Mouse (Mus musculus) liver, adult 2 months (tissue): ENCODE data around the gene Trappc13. TPM values are rescaled to one million over a fixed set of nuclear protein-coding genes. Genes with fewer than 3 reads are reported as not detected.

Experiments
- DNase-seq: peaks from one replicate; pipeline ENCODE4 v3.0.0-alpha.2; 2011; ENCODE audit warnings: low read depth, low spot score; ENCODE audit errors: extremely low read depth
- H3K27ac ChIP-seq: fragments of 200-500 bp; replicated peaks from 2 replicates; pipeline ENCODE4 v1.5.1; 2012; ENCODE audit warnings: low read depth, mild to moderate bottlenecking, control low read depth, inconsistent platforms, low read length; ENCODE audit not compliant: insufficient read depth
- H3K27me3 ChIP-seq: fragments of 200-500 bp; 2 replicates; pipeline ENCODE4 v1.6.1; 2012; ENCODE audit warnings: mild to moderate bottlenecking, moderate library complexity, low read length, inconsistent platforms; ENCODE audit not compliant: control insufficient read depth, insufficient read depth
- H3K36me3 ChIP-seq: fragments of 200-500 bp; 2 replicates; pipeline ENCODE4 v1.6.1; 2012; ENCODE audit warnings: low read length, inconsistent platforms; ENCODE audit not compliant: control insufficient read depth, insufficient read depth
- H3K4me1 ChIP-seq: fragments of 200-500 bp; 2 replicates; pipeline ENCODE4 v1.6.1; 2011; ENCODE audit warnings: low read length; ENCODE audit not compliant: control insufficient read depth, insufficient read depth
- H3K4me3 ChIP-seq: fragments of 200-500 bp; 2 replicates; pipeline ENCODE4 v1.5.1; 2011; ENCODE audit warnings: low read depth, mild to moderate bottlenecking, control low read depth, low read length, moderate library complexity; ENCODE audit not compliant: insufficient read depth
- H3K79me2 ChIP-seq: fragments of 200-500 bp; 2 replicates; pipeline ENCODE4 v1.6.1; 2012; ENCODE audit warnings: inconsistent platforms, mild to moderate bottlenecking, low read length, moderate library complexity; ENCODE audit not compliant: control insufficient read depth, insufficient read depth
- H3K9ac ChIP-seq: fragments of 200-500 bp; 2 replicates; pipeline ENCODE4 v1.6.1; 2012; ENCODE audit warnings: low read depth, mild to moderate bottlenecking, control low read depth, inconsistent platforms, low read length
- CTCF ChIP-seq: fragments of 200-500 bp; IDR thresholded peaks from 2 replicates; pipeline ENCODE4 v1.5.1; 2011; ENCODE audit warnings: low read depth, low read length, control low read depth
- POLR2A ChIP-seq: fragments of 200-500 bp; IDR thresholded peaks from 2 replicates; pipeline ENCODE4 v1.6.1; 2011; ENCODE audit warnings: low read length, control low read depth; ENCODE audit not compliant: insufficient read depth; ENCODE audit errors: extremely low read depth
- WGBS: fragments of 180-500 bp; shearing (Covaris S2); methylation state at CpG from one replicate; pipeline ENCODE4 v1.1.7; 2018; 5-methylcytosine and 5-hydroxymethylcytosine counted together
- polyA plus RNA-seq: library from polyadenylated mRNA; depleted of rRNA; stranded (reverse); fragments of >200 nt; gene quantifications from 2 replicates; pipeline ENCODE4 v1.2.3, GENCODE M21; 2012
- total RNA-seq: library from RNA; depleted of rRNA; stranded (reverse); fragments of >200 nt; gene quantifications from 2 replicates; pipeline ENCODE4 v1.2.3, GENCODE M21; 2014

Gene Trappc13
- total and polyA plus RNA-seq, 2 experiments, result 4.6 to 26.3 TPM

- H3K36me3 ChIP-seq, result peaks cover 2% of the 10 kb centered on the region; the same call in 1 of the 2 replicates
- 98% methylated on average over 4 of the region's 4 CpGs for WGBS
- no peaks in the 10 kb centered on the region for H3K79me2 ChIP-seq
- no peak overlapping the region for H3K9ac ChIP-seq
- no peak overlapping the region for H3K4me3 ChIP-seq
- no peak overlapping the region for H3K27ac ChIP-seq
- H3K27me3 ChIP-seq, result no peaks in the 10 kb centered on the region
- no peaks in the 10 kb centered on the region for H3K4me1 ChIP-seq
- no peak for TF ChIP-seq POLR2A
- no peak for TF ChIP-seq CTCF
- DNase-seq, result no peak
These were observed 64.5 kb downstream of the Trappc13 start for GRCm38 (mm10) chr13:104113782-104114181.

GRCm38 (mm10) chr13:104112266-104112900 lies 65.9 kb downstream of the Trappc13 start:
- Histone ChIP-seq H3K27ac (no peak overlapping the region), H3K4me3 (no peak overlapping the region), H3K27me3 (no peaks in the 10 kb centered on the region), H3K4me1 (peaks cover 4% of the 10 kb centered on the region), H3K9ac (no peak overlapping the region), H3K36me3 (peaks cover 1% of the 10 kb centered on the region; the same call in 1 of the 2 replicates), H3K79me2 (no peaks in the 10 kb centered on the region)
- WGBS, result 82% methylated on average over 12 of the region's 12 CpGs
- TF ChIP-seq CTCF (no peak), POLR2A (no peak)
- no peak for DNase-seq

- TF ChIP-seq CTCF (no peak), POLR2A (no peak)
- Histone ChIP-seq H3K27me3 (no peaks in the 10 kb centered on the region), H3K4me1 (peaks cover 4% of the 10 kb centered on the region), H3K9ac (no peak overlapping the region), H3K27ac (no peak overlapping the region), H3K4me3 (no peak overlapping the region), H3K36me3 (peaks cover 1% of the 10 kb centered on the region; the same call in 1 of the 2 replicates), H3K79me2 (no peaks in the 10 kb centered on the region; the same call in 1 of the 2 replicates)
- WGBS, result 37% methylated on average over 7 of the region's 7 CpGs
- DNase-seq, result no peak
These were observed 67.7 kb downstream of the Trappc13 start for GRCm38 (mm10) chr13:104110526-104110925.

GRCm38 (mm10) chr13:104109816-104110521 lies 68.3 kb downstream of the Trappc13 start:
- peak overlapping the region; percentile 62 for H3K4me3 ChIP-seq
- peak overlapping the region; percentile 36 for H3K9ac ChIP-seq
- H3K36me3 ChIP-seq, result peaks cover 1% of the 10 kb centered on the region; the same call in 1 of the 2 replicates
- H3K27ac ChIP-seq, result peak overlapping the region; percentile 17; the same call in 1 of the 2 replicates
- under 1% methylated on average over 38 of the region's 38 CpGs for WGBS
- TF ChIP-seq POLR2A, result no peak
- no peak for TF ChIP-seq CTCF
- no peaks in the 10 kb centered on the region for H3K27me3 ChIP-seq
- no peaks in the 10 kb centered on the region; the same call in 1 of the 2 replicates for H3K79me2 ChIP-seq
- peaks cover 4% of the 10 kb centered on the region for H3K4me1 ChIP-seq
- DNase-seq, result peak; percentile 61

GRCm38 (mm10) chr13:104109288-104109815 lies 68.9 kb downstream of the Trappc13 start, which contains the start of the genes Nln and Sgtb:
Nln (minus strand) TSS chr13:104109614.
Sgtb (plus strand) TSS chr13:104109741.
- Histone ChIP-seq H3K9ac (peak within 1 kb of the TSS; percentile 74), H3K36me3 (no peaks in the 10 kb centered on the region), H3K27ac (peak within 1 kb of the TSS; percentile 40), H3K4me3 (peak within 1 kb of the TSS; percentile 75), H3K27me3 (no peaks in the 10 kb centered on the region), H3K4me1 (peaks cover 4% of the 10 kb centered on the region), H3K79me2 (no peaks in the 10 kb centered on the region; the same call in 1 of the 2 replicates)
- TF ChIP-seq POLR2A, result peak; percentile 50
- no peak for TF ChIP-seq CTCF
- WGBS, result 1% methylated on average over 37 of the region's 44 CpGs
- peak; percentile 80 for DNase-seq
